Mouse (Mus musculus): ENCODE measurements around the gene Col26a1. TPM values are rescaled to one million over a fixed set of nuclear protein-coding genes. Genes with fewer than 3 reads are reported as not detected.
"Not testable (repeated sequence)": the region's sequence is repeated elsewhere in the genome, so short reads cannot be mapped to it uniquely, and the experiment has no call there.

The Col26a1 gene
- polyA plus RNA-seq, 1 experiment, result 11.3 TPM

- peak in 1 of 2 experiments; percentile 34 for DNase-seq (ENCODE audit: extremely low spot score in 1 of 2, low spot score in 1 of 2)
Observed at GRCm38 (mm10) chr5:136760345-136760744, 122.7 kb downstream of the Col26a1 start.

- no peak for DNase-seq (ENCODE audit: extremely low spot score in 1 of 2, low spot score in 1 of 2)
Observed at GRCm38 (mm10) chr5:136759781-136760180, 123.2 kb downstream of the Col26a1 start.

GRCm38 (mm10) chr5:136755696-136756095 is 127.3 kb downstream of the Col26a1 start:
- peak; percentile 14 to 88 for DNase-seq (ENCODE audit: extremely low spot score in 1 of 2, low spot score in 1 of 2)

- DNase-seq (ENCODE audit: extremely low spot score in 1 of 2, low spot score in 1 of 2), result no peak
Observed at GRCm38 (mm10) chr5:136754053-136754591, 128.9 kb downstream of the Col26a1 start.

- DNase-seq (ENCODE audit: extremely low spot score in 1 of 2, low spot score in 1 of 2), result not testable (repeated sequence)
Observed at GRCm38 (mm10) chr5:136753176-136753575, 129.8 kb downstream of the Col26a1 start.

- DNase-seq (ENCODE audit: extremely low spot score in 1 of 2, low spot score in 1 of 2), result no peak
Observed at GRCm38 (mm10) chr5:136752104-136752503, 130.9 kb downstream of the Col26a1 start.

- DNase-seq (ENCODE audit: extremely low spot score in 1 of 2, low spot score in 1 of 2), result no peak
Observed at GRCm38 (mm10) chr5:136746596-136746995, 136.4 kb downstream of the Col26a1 start.

- DNase-seq (ENCODE audit: extremely low spot score in 1 of 2, low spot score in 1 of 2), result no peak
Observed at GRCm38 (mm10) chr5:136738918-136739317, 144.1 kb downstream of the Col26a1 start.

- DNase-seq (ENCODE audit: extremely low spot score in 1 of 2, low spot score in 1 of 2), result peak in 1 of 2 experiments; percentile 16
Observed at GRCm38 (mm10) chr5:136726271-136726670, 156.7 kb downstream of the Col26a1 start.

- DNase-seq (ENCODE audit: extremely low spot score in 1 of 2, low spot score in 1 of 2), result peak in 1 of 2 experiments; percentile 16
Observed at GRCm38 (mm10) chr5:136721596-136721995, 161.4 kb downstream of the Col26a1 start.

GRCm38 (mm10) chr5:136718656-136719055 is 164.4 kb downstream of the Col26a1 start:
- no peak for DNase-seq (ENCODE audit: extremely low spot score in 1 of 2, low spot score in 1 of 2)

- DNase-seq (ENCODE audit: extremely low spot score in 1 of 2, low spot score in 1 of 2), result no peak
Observed at GRCm38 (mm10) chr5:136717573-136717854, 165.5 kb downstream of the Col26a1 start.

GRCm38 (mm10) chr5:136716696-136717572 is 166.1 kb downstream of the Col26a1 start:
- no peak for DNase-seq (ENCODE audit: extremely low spot score in 1 of 2, low spot score in 1 of 2)

- peak in 1 of 2 experiments; percentile 28 for DNase-seq (ENCODE audit: extremely low spot score in 1 of 2, low spot score in 1 of 2)
Observed at GRCm38 (mm10) chr5:136714879-136715278, 168.1 kb downstream of the Col26a1 start.

GRCm38 (mm10) chr5:136714232-136714875 is 168.7 kb downstream of the Col26a1 start:
- no peak for DNase-seq (ENCODE audit: extremely low spot score in 1 of 2, low spot score in 1 of 2)

- DNase-seq (ENCODE audit: extremely low spot score in 1 of 2, low spot score in 1 of 2), result no peak
Observed at GRCm38 (mm10) chr5:136710742-136711141, 172.3 kb downstream of the Col26a1 start.

GRCm38 (mm10) chr5:136708116-136708515 is 174.9 kb downstream of the Col26a1 start:
- DNase-seq (ENCODE audit: extremely low spot score in 1 of 2, low spot score in 1 of 2), result no peak

- peak in 1 of 2 experiments; percentile 88 for DNase-seq (ENCODE audit: extremely low spot score in 1 of 2, low spot score in 1 of 2)
Observed at GRCm38 (mm10) chr5:136706803-136707202, 176.2 kb downstream of the Col26a1 start.

- DNase-seq (ENCODE audit: extremely low spot score in 1 of 2, low spot score in 1 of 2), result no peak
Observed at GRCm38 (mm10) chr5:136705532-136705931, 177.5 kb downstream of the Col26a1 start.

GRCm38 (mm10) chr5:136704151-136704550 is 178.9 kb downstream of the Col26a1 start:
- DNase-seq (ENCODE audit: extremely low spot score in 1 of 2, low spot score in 1 of 2), result no peak

GRCm38 (mm10) chr5:136703751-136704150 is 179.3 kb downstream of the Col26a1 start:
- peak in 1 of 2 experiments; percentile 85 for DNase-seq (ENCODE audit: extremely low spot score in 1 of 2, low spot score in 1 of 2)

Measured in frontal cortex, adult 2 months (tissue).